Mouse (Mus musculus) layer of hippocampus, adult 9-10 months (tissue): Measurements from ENCODE around the gene Phxr2.

ENCODE experiments used
- DNase-seq: peaks from one replicate; pipeline ENCODE4 v3.0.0; 2022; ENCODE audit warnings: low spot score

The Phxr2 gene

DNA sequence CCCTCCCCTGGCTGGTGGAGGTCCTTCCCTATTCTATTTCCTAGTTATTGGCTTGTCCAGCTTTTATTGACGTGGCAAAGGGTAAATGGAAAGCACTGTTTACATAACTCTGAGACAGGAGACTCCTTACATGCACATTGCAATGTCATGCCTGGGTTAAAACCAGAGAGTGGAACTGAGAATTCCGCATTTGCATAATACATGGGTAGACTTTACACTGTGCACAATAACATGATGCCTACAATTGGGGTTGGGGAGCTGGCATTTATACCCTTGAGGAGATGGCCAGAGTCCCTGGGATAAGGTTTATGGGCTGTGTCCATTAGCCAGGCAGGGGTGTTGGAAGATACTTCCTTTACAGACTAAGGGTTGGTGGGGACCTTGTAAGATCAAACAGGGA, 32.8 kb downstream of the Phxr2 start:
- DNase-seq: no peak

DNA sequence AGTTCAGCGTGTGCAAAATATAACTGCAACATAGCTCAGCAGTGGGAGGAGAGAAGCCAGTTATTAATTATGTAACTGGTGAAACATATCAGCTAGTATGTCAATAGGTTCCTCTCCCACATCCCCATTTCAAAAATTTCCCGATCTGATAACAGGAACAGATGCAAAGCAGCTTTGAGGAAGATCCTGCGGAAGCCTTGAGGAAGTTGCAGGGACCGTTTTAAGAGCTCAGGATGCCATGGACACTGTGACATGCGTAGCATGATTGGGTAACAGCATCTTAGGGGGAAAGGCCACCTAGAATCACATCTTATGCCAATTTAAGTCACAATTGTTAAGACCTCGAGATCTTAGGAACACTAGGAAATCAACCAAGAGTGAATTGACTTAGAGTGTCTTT, 36.2 kb downstream of the Phxr2 start:
- DNase-seq: no peak

DNA sequence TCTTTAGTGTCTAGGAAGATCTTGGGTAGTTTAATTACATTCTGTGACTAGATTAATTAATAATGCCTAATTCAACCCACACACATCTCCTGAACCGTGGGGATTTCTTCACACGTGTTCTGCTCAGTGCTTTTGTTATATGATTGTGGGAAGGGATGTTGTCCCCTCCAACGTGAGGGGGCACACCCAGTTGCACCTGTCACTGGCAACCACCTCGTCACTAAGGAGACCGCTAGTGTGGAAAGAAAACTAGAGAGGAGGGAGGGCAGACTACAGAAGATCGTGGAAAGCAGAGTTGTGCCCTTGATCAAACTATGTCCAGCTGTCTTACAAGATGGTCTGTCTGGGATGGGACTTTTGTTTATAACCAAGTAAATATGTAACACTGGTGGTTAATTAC, 40.1 kb downstream of the Phxr2 start:
- DNase-seq: no peak

DNA sequence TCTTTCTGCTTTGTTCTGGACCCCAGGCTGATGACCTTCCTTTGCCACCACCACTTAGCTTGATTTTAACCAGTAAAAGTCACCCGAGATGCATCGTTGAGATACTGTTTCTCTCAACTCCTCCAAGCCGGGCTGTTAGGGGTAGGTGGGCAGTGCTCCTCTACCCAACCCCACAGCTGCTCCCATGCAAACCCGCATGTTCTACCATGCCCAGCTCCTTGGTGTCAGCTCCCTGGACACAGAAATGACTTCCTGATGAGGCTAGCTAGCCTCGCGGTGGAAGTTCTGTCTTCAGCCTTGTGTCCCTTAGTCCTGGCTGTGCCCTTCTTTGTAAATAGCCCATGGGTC, 40.9 kb downstream of the Phxr2 start:
- no peak for DNase-seq

DNA sequence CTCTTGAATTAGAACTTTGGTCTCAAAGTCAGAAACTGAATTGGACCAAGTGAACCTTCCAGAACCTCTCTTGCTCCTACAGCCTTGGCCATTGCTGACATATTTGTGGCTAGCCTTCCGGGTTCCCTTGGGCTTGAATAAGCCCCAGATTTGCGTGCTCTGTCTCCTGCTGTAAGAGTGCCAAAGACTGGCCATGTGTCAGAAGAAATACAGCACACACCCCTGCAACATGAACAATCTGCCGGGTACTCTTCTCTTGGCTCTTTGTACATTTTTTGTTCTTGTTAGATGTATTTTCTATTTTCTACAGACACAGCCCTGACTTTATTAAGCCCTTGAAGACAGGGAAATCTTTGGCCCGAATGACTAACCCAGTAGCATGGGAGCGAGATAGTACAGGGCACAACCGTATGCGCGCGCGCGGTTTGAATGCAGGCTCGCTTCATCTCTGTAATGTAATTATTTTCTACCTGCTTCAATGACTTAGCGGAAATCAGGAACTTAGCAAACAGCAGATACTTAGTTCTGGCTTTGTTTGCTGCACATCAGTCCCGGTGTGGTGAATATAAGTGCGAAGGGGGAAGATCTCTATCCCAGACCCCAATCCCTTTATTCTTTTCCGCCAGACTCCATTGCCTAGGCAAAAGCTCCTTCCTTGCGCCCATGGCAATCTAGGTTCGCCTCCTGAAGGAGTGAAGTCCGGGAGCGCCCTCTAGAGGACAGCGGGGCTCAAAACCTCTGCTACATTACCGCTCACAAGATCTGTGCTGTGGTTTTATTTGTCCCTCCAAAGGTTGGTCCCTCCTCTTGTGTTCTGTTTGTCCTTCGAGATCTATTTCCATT, 41.5 kb downstream of the Phxr2 start:
- peak; percentile 72 for DNase-seq

DNA sequence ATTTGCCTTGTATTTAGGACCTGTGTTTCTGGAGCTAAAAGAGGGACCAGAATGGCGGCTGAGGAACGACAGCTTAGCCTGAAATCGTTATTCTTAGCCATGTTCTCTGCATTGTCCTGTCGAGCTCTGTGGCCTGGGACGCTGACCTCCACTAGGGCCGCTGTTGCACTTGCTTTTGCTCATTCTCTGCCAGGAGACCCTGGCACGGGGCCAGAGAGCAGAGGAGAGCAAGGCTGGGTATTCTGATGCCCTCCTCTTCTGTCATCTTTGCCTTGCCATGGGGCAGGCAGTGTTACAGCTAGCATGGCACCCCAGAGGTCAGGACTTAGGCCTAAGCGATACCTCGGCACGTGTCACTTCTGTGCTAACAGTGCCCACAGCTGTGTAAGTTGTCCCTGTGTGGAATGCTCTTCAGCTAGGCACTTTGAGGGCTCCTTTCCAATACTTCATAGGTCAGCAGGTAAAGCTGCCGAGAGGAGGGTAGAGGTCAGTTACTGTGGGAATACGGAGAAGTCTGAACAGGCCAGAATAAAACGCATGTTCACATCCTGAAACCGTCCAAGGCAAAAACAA, 42.6 kb downstream of the Phxr2 start:
- DNase-seq: no peak

DNA sequence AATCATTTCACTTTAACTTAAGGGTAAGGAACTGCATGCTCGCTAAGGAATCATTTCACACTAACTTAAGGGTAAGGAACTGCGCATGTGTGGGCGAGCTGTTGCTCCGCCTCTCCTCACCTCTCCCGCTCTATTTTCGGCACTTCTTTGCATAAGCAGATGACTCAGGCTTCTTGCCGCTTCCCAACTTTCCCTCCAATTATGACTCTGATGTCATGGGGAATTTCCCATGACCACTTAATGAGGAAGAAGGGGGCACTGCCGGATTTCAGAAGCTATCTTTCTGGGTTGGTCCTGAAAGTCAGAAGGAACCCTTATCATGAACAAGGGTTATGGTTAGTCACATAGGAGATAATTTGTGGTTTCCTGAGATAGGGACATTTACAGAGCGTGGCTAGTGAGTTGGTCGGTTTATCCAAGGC, 44.5 kb downstream of the Phxr2 start:
- DNase-seq: no peak

DNA sequence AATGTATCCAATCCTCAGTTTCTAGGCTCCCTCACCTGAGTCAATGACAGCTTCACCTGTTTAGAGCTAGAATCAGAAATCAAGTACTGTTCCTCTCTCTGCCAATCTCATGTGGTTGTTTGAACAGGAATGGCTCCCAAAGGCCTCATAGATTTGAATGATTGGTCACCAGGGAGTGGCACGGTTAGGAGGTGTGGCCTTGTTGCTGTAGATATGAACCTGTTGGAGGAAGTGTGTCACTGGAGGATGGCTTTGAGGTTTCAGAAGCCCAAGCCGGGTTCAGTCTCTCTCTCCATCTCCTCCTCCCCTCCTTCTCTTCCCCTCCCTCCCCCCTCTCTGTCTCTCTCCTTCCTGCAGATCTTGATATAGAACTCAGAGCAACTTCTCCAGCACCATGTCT, 47.5 kb downstream of the Phxr2 start:
- no peak for DNase-seq

DNA sequence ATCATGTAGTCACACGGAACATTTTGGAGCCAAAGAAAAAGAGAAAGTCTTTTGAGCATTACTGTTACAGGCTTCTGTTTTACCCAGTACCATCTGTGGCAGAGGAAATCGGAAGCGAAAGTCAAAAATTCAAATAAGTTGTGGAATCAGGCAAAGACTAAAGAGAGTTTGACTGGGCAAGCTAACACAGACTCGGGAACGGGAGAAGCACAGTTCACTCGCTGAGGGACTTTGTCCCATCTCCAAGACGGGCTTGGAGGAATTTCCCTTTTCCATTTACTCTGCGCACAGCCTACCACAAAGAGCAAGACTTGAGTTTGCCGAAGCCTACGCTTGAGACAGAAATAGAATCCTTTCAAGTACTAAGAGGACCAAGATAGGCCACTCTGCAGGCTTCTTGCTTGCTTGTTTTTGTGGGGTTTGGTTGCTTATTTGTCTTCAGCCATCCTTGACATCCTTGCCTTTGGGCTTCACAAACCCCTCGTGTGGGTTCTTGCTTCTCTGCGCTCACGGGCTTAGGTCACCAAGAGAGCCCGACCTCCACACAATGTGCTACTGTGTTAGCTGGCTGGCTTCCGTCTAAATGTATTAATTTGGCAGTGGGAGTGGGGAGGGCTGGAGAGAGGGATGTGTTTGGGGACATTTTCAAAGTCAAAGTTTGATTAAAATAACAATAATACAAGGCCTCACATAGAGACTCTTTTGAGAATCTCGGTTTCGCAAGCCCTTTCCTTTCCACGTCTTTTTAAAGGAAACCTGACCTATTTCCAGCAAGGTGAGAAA, 49.8 kb downstream of the Phxr2 start:
- DNase-seq: peak; percentile 29
